Mouse (Mus musculus): ENCODE measurements around the gene Chd3. TPM values are rescaled to one million over a fixed set of nuclear protein-coding genes. Genes with fewer than 3 reads are reported as not detected.

Gene Chd3
- total and polyA plus RNA-seq, 2 experiments from 2014 or later, result 58.9 to 298 TPM

DNA sequence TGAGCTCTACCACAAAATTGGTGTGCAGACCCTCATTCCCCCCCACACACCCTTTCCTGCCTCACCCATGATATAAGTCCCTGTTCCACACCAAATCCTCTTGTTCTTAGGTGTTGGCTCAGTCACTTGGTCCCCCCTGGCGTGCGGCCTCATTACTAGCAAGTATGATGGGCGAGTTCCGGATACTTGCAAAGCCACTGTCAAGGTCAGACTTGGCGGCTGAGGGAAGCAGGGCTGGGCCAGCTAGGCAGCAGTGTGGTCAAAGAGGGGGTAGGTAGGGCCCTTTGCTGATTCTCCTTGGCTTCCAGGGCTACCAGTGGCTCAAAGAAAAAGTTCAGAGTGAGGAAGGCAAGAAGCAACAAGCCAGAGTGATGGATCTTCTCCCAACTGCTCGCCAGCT lies 38.1 kb downstream of the Chd3 start:
- H3K27me3 ChIP-seq (ENCODE audit: insufficient read depth, low read length), result 0 out of 2 replicates have a peak, but pooled peaks cover 3% of the 10 kb centered on the region
- no peak for DNase-seq (ENCODE audit: low spot score)
- ATAC-seq (ENCODE audit: low FRiP score), result no peak
- H3K9ac ChIP-seq (replicated peaks; ENCODE audit: low read length, poor library complexity, severe bottlenecking), result no peak overlapping the region
- H3K4me3 ChIP-seq (ENCODE audit: low read depth, low read length), result no peak overlapping the region
- WGBS, result 97% methylated on average over 6 of the region's 6 CpGs
- H3K27ac ChIP-seq (ENCODE audit: low read depth, low read length), result no peak overlapping the region
- no peaks in the 10 kb centered on the region for H3K36me3 ChIP-seq (ENCODE audit: insufficient read depth, low read length)
- TF ChIP-seq CTCF (IDR thresholded peaks at IDR 0.05), result no peak
- peak overlapping the region; percentile 57; the same call in 1 of the 2 replicates for H3K4me2 ChIP-seq (ENCODE audit: low read depth, low read length, poor library complexity, severe bottlenecking)
- H3K4me1 ChIP-seq (ENCODE audit: insufficient read depth, low read length), result peaks cover 8% of the 10 kb centered on the region; the same call in 1 of the 2 replicates
- H3K9me3 ChIP-seq (ENCODE audit: low read length), result no peaks in the 10 kb centered on the region

DNA sequence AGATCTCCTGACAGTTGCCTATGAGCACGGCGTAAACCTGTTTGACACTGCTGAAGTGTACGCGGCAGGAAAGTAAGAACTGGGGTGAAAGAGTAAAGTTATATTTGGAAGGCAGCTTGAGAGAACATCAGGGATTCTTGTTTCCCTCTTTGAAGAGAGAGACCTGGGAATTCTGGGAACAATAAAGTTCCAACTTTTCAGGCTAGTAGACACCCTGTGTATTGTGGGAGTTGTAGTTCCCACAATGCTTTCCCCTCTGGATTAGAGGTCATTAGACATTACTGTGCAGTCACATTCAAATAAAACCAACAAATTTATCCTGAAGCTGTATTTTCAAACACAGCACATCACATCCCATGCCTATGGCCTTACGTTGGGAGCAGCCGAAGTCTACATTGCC lies 40.7 kb downstream of the Chd3 start:
- Histone ChIP-seq H3K4me3 (ENCODE audit: low read depth, low read length) (no peak overlapping the region), H3K36me3 (ENCODE audit: insufficient read depth, low read length) (no peaks in the 10 kb centered on the region), H3K4me1 (ENCODE audit: insufficient read depth, low read length) (peaks cover 11% of the 10 kb centered on the region; the same call in 1 of the 2 replicates), H3K4me2 (ENCODE audit: low read depth, low read length, poor library complexity, severe bottlenecking) (no peak overlapping the region), H3K9me3 (ENCODE audit: low read length) (no peaks in the 10 kb centered on the region), H3K9ac (replicated peaks; ENCODE audit: low read length, poor library complexity, severe bottlenecking) (no peak overlapping the region), H3K27me3 (ENCODE audit: insufficient read depth, low read length) (0 out of 2 replicates have a peak, but pooled peaks cover 3% of the 10 kb centered on the region), H3K27ac (ENCODE audit: low read depth, low read length) (no peak overlapping the region)
- ATAC-seq (ENCODE audit: low FRiP score), result no peak
- peak; percentile 12 for DNase-seq (ENCODE audit: low spot score)
- no peak for TF ChIP-seq CTCF (IDR thresholded peaks at IDR 0.05)
- 95% methylated on average over 6 of the region's 6 CpGs for WGBS

DNA sequence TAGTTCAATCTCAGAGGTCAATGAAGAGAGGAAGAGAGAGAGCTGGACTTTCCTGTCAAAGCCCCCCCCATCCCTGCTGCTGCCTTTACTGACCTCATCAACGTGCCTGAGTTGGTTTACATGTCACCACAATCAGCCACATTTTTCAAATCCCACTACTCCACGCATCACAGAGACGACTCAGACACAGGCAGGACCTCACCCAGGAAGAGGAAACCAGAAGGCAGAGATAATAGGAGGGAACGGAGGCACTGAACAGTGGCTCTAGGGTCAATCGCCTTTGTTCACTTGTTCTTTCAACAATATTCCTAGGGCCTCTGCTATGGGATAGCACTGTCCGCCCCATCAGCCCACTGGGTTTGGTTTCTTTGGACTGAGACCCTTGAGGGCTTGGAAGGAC lies 41.6 kb downstream of the Chd3 start:
- no peak for DNase-seq (ENCODE audit: low spot score)
- Histone ChIP-seq H3K4me2 (ENCODE audit: low read depth, low read length, poor library complexity, severe bottlenecking) (no peak overlapping the region), H3K9ac (replicated peaks; ENCODE audit: low read length, poor library complexity, severe bottlenecking) (no peak overlapping the region), H3K27me3 (ENCODE audit: insufficient read depth, low read length) (0 out of 2 replicates have a peak, but pooled peaks cover 3% of the 10 kb centered on the region), H3K27ac (ENCODE audit: low read depth, low read length) (no peak overlapping the region), H3K4me3 (ENCODE audit: low read depth, low read length) (no peak overlapping the region), H3K9me3 (ENCODE audit: low read length) (no peaks in the 10 kb centered on the region), H3K4me1 (ENCODE audit: insufficient read depth, low read length) (peaks cover 14% of the 10 kb centered on the region; the same call in 1 of the 2 replicates), H3K36me3 (ENCODE audit: insufficient read depth, low read length) (no peaks in the 10 kb centered on the region)
- ATAC-seq (ENCODE audit: low FRiP score), result no peak
- no peak for TF ChIP-seq CTCF (IDR thresholded peaks at IDR 0.05)
- 63% methylated on average over 6 of the region's 6 CpGs for WGBS

DNA sequence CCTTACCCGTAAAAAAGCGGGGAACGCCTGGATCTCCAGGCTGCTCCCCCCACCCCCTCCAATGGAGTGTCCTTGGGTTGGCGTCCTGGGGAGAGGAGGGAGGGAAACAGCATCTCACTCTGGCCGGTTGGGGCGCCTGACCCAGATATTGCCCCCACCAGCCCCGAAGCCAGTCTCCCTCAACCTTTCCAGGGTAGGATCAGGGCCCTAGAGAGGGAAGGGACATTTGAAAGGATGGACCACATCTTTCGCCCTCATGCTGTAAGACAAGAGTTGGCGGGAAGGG lies 42.1 kb downstream of the Chd3 start:
- Histone ChIP-seq H3K4me1 (ENCODE audit: insufficient read depth, low read length) (peaks cover 19% of the 10 kb centered on the region; the same call in 1 of the 2 replicates), H3K4me2 (ENCODE audit: low read depth, low read length, poor library complexity, severe bottlenecking) (peak overlapping the region; percentile 92), H3K4me3 (ENCODE audit: low read depth, low read length) (peak overlapping the region; percentile 58; the same call in 1 of the 2 replicates), H3K27ac (ENCODE audit: low read depth, low read length) (no peak overlapping the region), H3K9ac (replicated peaks; ENCODE audit: low read length, poor library complexity, severe bottlenecking) (no peak overlapping the region), H3K9me3 (ENCODE audit: low read length) (no peaks in the 10 kb centered on the region), H3K27me3 (ENCODE audit: insufficient read depth, low read length) (0 out of 2 replicates have a peak, but pooled peaks cover 3% of the 10 kb centered on the region), H3K36me3 (ENCODE audit: insufficient read depth, low read length) (no peaks in the 10 kb centered on the region)
- WGBS, result 12% methylated on average over 8 of the region's 9 CpGs
- DNase-seq (ENCODE audit: low spot score) (no peak), ATAC-seq (ENCODE audit: low FRiP score) (no peak)
- TF ChIP-seq CTCF (IDR thresholded peaks at IDR 0.05), result no peak

DNA sequence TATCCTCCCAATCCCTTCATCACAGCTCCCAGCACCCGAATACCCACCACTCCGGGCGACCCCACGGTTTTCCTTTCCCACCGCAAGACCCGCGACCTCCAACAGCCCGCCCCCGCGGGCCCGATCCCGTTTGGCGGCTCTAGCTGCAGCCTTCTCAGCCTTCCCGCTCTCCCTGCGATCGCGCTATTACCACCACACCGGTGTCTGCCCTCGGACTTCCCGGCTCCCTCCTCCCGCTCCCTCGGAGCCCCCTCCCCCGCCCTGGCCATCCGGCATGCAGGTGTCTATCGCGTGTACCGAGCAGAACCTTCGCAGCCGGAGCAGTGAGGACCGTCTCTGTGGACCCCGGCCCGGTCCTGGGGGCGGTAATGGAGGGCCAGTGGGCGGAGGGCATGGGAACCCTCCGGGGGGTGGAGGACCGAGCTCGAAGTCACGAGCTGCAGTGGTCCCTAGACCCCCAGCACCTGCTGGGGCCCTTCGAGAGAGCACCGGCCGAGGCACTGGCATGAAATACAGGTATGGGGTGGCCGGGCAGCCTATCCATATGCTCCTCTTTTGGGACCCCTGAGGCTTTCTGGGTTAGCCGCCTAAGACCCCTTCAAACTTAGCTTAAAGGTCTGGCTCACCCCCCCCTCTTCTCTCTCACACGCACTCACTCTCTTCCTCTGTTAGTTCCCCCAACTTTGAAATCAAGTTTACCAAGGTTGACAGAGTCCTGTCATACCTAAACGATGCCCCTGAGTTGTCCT lies 42.6 kb downstream of the Chd3 start:
- H3K27ac ChIP-seq (ENCODE audit: low read depth, low read length), result 0 out of 2 replicates have a peak overlapping the region, but pooled peaks have one; percentile 18
- under 1% methylated on average over 45 of the region's 45 CpGs for WGBS
- no peak for DNase-seq (ENCODE audit: low spot score)

More for the DNA sequence above, 42.6 kb downstream of the Chd3 start:
- peak overlapping the region; percentile 92 for H3K4me2 ChIP-seq (ENCODE audit: low read depth, low read length, poor library complexity, severe bottlenecking)
- no peak for ATAC-seq (ENCODE audit: low FRiP score)
- H3K9ac ChIP-seq (replicated peaks; ENCODE audit: low read length, poor library complexity, severe bottlenecking), result peak overlapping the region; percentile 65
- no peaks in the 10 kb centered on the region for H3K36me3 ChIP-seq (ENCODE audit: insufficient read depth, low read length)
- H3K9me3 ChIP-seq (ENCODE audit: low read length), result no peaks in the 10 kb centered on the region
- H3K4me1 ChIP-seq (ENCODE audit: insufficient read depth, low read length), result peaks cover 21% of the 10 kb centered on the region; the same call in 1 of the 2 replicates
- TF ChIP-seq CTCF (IDR thresholded peaks at IDR 0.05), result no peak
- H3K27me3 ChIP-seq (ENCODE audit: insufficient read depth, low read length), result 0 out of 2 replicates have a peak, but pooled peaks cover 3% of the 10 kb centered on the region
- peak overlapping the region; percentile 58 for H3K4me3 ChIP-seq (ENCODE audit: low read depth, low read length)

Measured in midbrain, postnatal 0 days (tissue).